Mouse (Mus musculus) testis, adult 2 months (tissue): ENCODE measurements around the gene Krt18.

ENCODE experiments used
- CTCF ChIP-seq: fragments of 200-500 bp; IDR thresholded peaks from 2 replicates; pipeline ENCODE4 v1.5.1; 2012; ENCODE audit warnings: low read depth, mild to moderate bottlenecking, inconsistent platforms, low read length, moderate library complexity; ENCODE audit not compliant: control insufficient read depth, insufficient read depth, insufficient replicate concordance
- POLR2A ChIP-seq: fragments of 200-500 bp; IDR thresholded peaks from 2 replicates; pipeline ENCODE4 v1.6.1; 2012; ENCODE audit warnings: low read depth, mild to moderate bottlenecking, inconsistent platforms, low read length, moderate library complexity; ENCODE audit not compliant: control insufficient read depth

GRCm38 (mm10) chr15:102049871-102050270 is 21.9 kb downstream of the Krt18 start:
- TF ChIP-seq CTCF = no peak
- TF ChIP-seq POLR2A = no peak
